Mouse (Mus musculus) kidney, adult 11 months (tissue): ENCODE measurements around the gene Cilp.
"Not testable (repeated sequence)": the region's sequence is repeated elsewhere in the genome, so short reads cannot be mapped to it uniquely, and the experiment has no call there.

ENCODE experiments used
- DNase-seq: peaks from one replicate; pipeline ENCODE4 v3.0.0; 2022

The Cilp gene

GRCm38 (mm10) chr9:65252026-65252425, 13.0 kb upstream of the Cilp start:
- no peak for DNase-seq

- DNase-seq = no peak
These were observed 8.9 kb upstream of the Cilp start for GRCm38 (mm10) chr9:65255906-65256600.

GRCm38 (mm10) chr9:65257218-65257910, 7.6 kb upstream of the Cilp start:
- no peak for DNase-seq

- no peak for DNase-seq
These were observed 5.6 kb upstream of the Cilp start for GRCm38 (mm10) chr9:65259366-65259765.

GRCm38 (mm10) chr9:65261591-65262230, 3.3 kb upstream of the Cilp start:
- DNase-seq = no peak

- DNase-seq = no peak
These were observed 2.3 kb upstream of the Cilp start for GRCm38 (mm10) chr9:65262641-65263120.

GRCm38 (mm10) chr9:65267742-65268515, 2.9 kb downstream of the Cilp start:
- peak; percentile 40 for DNase-seq

- peak; percentile 70 for DNase-seq
These were observed 8.2 kb downstream of the Cilp start for GRCm38 (mm10) chr9:65273048-65273809.

GRCm38 (mm10) chr9:65273873-65274272, 8.9 kb downstream of the Cilp start:
- DNase-seq = no peak

GRCm38 (mm10) chr9:65274851-65275250, 9.9 kb downstream of the Cilp start:
- not testable (repeated sequence) for DNase-seq

- no peak for DNase-seq
These were observed 11.0 kb downstream of the Cilp start for GRCm38 (mm10) chr9:65275810-65276530.

GRCm38 (mm10) chr9:65281536-65282151, 16.7 kb downstream of the Cilp start:
- DNase-seq = no peak

GRCm38 (mm10) chr9:65283301-65283700, 18.3 kb downstream of the Cilp start:
- DNase-seq = no peak

- DNase-seq = not testable (repeated sequence)
These were observed 23.3 kb downstream of the Cilp start for GRCm38 (mm10) chr9:65288252-65288651.

- peak; percentile 76 for DNase-seq
These were observed 25.0 kb downstream of the Cilp start for GRCm38 (mm10) chr9:65289988-65290387.

- no peak for DNase-seq
These were observed 27.4 kb downstream of the Cilp start for GRCm38 (mm10) chr9:65292421-65292820.

- no peak for DNase-seq
These were observed 28.1 kb downstream of the Cilp start for GRCm38 (mm10) chr9:65293119-65293518.

- no peak for DNase-seq
These were observed 28.6 kb downstream of the Cilp start for GRCm38 (mm10) chr9:65293580-65293972.

- peak; percentile 97 for DNase-seq
These were observed 29.2 kb downstream of the Cilp start, which contains the start of gene Clpx for GRCm38 (mm10) chr9:65293973-65294715. Gene Clpx (plus strand): TSS chr9:65294260.

- no peak for DNase-seq
These were observed 29.9 kb downstream of the Cilp start for GRCm38 (mm10) chr9:65294716-65295378.
